Mouse (Mus musculus) adrenal gland, adult (tissue): ENCODE data around the gene Prmt7.

Source experiments
- DNase-seq, 2 experiments: peaks; one replicate each; pipeline ENCODE4 v3.0.0; 2022 to 2023; ENCODE audit warnings: low spot score in 1 of 2; ENCODE audit not compliant: inconsistent age in 2 of 2

Prmt7 gene

DNA sequence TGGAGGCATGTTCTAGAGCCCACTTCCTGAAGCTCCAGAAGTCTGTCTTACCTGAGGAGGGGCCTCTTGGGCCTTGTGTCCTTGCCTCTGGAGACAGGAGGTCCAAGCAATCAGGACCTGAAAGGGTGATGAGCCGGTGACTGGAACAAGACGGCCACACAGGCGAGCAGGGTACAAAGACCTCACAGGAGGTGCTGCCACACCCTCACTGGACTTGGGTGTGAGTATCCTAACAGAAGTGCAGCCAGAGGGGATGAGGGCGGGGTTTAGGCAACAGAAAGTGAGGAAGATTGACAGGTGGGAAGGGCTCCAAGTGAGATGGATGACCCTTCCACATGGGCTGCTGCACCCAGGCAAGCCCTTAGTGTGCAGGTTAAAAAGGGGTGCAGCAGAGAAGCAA is 70.1 kb downstream of the Prmt7 start:
- no peak for DNase-seq

DNA sequence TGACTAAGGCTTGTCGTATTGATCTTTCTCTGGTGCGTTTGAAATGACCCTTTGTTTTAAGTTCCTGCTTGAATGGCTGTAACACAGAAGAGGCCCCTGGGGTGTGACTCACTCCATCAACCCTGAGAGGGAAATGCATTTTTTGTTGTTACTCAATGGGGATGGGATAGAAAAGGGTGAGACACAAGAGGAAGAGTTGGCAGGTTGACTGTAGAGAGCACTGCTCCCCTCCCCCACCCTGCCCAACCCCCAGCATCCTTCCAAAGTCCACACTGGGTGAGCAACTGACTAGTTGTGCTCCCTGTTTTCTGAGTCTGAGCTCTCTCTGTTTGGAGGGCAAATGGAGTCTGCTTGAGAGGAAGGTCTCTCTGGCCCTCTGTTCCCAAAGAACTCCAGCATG is 76.7 kb downstream of the Prmt7 start:
- no peak for DNase-seq

DNA sequence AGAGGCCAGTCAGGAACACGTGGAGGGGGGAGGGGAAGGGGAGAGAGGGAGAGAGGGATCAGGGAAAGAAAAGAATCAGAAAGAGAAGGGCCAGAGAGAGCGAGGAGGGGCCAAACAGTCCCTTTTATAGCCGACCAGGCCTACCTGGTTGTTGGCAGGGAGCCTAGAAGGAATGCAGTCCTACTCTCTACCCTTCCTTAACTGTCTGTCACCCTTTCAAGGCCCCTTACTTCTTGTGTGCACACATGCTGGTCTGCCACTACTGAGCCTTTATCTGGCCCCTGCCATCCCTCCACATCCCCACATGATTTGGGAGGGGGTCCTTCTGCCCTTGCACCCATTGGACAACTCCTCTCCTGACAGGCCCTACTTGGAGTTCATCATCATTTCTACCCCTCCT is 78.0 kb downstream of the Prmt7 start:
- DNase-seq, result no peak

DNA sequence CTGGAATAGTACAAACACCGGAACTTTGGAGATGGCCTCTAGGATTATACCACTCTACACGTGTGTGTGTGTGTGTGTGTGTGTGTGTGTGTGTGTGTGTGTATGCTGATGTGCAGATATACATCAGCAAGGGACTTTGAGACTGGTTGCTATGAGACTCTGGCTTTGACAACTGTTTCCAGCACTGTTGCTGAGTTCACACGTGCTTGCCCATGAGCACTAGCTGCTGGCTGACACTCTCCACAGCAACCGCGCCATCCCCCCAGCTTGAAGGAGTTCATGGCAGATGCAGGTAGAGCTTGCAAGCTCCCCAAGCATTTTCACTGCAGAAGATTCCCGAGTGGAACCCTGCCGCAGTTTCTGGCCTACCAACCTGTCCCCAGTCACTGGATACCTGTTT is 78.7 kb downstream of the Prmt7 start:
- no peak for DNase-seq

DNA sequence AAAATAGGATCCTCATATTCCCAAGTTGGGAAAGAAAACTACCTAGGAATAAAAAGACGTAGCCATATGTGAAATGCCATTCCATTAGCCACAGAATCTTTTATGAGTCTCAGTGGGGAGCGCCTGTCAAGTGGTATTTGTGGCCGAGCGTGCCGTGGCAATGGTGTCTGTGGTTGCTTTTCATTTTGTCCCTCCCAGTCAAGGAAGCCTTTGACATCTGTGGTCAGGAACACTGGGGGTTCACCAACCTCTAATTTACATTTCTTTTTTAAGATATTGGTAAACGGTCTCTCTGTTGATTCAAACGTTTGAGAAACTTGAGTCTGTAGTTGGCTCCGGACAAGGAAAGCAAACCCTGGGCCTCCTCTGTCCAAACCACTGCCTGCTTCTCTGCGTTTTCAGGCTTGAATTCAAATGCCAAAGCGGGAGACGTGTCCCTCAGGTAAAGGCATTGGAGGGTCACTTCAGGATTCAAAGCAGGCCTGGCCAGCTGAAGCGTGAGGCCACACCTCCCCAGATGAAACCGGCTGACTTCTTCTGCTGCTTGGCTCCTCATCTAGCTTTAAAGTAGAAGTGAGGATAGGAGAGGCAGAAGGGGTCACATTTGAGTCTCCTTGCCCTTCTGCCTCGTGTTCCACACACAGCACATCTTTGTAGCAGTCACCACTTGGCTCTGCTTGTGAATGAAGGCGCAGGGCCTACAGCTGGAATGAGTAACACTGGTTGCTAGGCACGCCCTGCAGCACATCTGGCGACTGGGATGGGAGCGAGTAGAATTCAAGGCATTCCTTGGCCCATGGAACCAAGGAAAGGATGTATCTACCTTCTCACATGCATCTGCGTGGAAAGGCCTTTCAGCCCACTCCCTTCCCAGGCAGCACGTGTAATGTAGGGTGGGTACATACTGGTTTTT is 82.0 kb downstream of the Prmt7 start:
- no peak for DNase-seq

DNA sequence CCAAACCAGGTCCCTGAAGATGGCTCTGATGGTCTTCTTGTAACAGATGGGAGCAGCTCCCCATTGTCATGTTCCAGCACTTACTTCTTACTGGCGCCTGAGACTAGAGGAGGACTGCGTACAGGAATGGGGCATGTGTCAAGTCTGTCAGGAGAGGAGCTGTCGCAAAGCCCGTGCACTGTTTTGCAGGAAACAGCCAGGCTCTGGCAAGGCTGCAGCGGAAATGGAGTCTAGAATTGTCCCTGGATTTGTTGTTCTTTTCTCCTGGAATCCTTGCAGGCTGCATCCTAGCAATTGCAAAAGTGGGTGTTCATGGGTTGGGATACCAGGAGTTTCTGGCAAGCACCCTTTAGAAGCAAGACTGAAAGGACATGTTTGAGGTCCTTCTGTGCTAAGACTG is 87.5 kb downstream of the Prmt7 start:
- DNase-seq, result peak; percentile 23 to 51

DNA sequence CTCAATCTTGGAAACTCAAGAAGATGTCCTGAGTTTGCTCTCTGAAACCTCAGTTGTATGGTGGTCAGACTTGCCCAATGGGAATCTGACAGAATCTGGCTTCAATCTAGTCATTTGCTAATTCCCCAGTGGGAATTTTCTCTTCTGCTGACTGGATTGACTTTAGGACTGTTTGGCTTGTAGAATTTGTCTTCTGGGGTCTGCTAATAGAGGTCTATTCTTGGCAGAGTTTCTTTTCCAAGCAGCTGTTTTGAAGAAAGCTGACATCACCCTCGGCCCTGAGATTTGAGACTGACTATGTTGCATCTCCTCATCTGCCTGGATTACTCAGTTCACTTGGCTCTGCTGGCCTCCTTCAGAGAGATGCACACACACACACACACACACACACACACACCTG is 88.1 kb downstream of the Prmt7 start:
- DNase-seq, result no peak

DNA sequence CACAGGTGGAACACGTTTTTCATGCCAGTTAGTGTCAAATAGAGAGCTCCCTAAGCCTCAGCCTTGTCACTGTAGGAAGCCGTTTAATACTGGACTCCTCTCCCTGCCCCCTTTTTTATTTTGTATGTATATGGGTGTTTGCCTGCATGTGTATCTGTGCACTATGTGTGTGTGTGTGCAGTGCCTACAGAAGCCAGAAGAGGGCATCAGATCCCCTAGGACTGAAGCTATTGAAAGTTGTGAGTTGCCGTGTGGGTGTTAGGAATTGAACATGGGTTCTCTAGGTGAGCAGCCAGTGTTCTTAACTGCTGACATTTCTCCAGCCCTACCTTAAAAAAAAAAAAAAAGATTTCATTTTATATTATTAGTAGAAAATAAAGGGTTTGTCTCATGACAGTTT is 89.0 kb downstream of the Prmt7 start:
- no peak for DNase-seq

DNA sequence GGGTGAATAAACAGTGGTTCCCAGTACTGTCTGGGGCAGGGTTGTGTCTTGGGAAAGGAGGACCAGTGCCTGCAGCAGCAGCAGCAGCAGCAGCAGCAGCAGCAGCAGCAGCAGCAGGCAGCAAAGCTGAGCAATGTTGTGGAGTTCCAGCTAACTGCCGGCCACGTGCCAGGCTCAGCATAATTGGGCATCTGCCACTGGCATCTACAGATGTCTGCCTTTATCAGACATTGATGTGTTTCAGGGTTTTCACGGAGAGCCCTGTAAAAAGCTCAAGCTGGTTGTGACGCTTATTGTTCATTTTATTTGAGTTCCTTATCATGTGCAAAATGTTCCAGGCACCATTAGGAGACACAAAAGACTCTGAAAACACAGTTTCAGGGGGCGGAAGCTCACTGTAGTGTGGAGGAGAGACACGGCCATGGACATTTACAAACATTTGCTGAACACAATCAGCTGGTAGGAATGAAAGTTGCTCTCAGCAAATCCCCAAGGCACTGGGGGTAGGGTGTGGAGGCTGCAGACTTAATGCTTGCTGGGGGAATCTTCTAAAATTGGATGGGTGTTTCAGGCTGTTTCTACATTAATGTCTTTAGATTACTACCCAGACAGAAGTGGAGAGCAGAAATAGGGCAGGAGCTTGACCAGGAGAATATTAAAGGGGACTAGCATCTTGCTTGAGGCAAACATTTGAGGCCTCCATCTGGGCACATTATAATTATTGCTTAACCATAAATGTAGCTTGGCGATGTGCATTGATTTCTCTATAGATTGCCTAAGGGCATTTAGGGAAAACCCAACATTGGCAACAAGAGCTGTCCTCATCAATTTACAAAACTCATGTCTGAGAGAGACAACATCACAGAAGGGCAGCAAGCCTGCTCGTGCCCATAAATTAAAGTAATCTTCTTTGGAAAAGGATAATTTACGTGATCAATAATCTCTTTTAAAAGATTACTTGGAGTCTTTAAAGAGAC is 90.3 kb downstream of the Prmt7 start:
- DNase-seq, result peak in 1 of 2 experiments; percentile 21
